Mouse (Mus musculus): ENCODE measurements around the gene Tmem91. TPM values are rescaled to one million over a fixed set of nuclear protein-coding genes. Genes with fewer than 3 reads are reported as not detected.
A peak's percentile ranks its signal among the peaks of the same experiment; 100 is the strongest.

Gene Tmem91
- polyA plus RNA-seq, 1 experiment from 2014 or later = 5.9 TPM

- Histone ChIP-seq H3K36me3 (ENCODE audit: control insufficient read depth, insufficient read depth, low read length) (no peaks in the 10 kb centered on the region), H3K27me3 (ENCODE audit: control insufficient read depth, insufficient read depth, low read length) (no peaks in the 10 kb centered on the region), H3K4me3 (ENCODE audit: low read depth, low read length) (no peak overlapping the region), H3K9me3 (ENCODE audit: control insufficient read depth, low read depth, low read length) (no peaks in the 10 kb centered on the region), H3K9ac (replicated peaks; ENCODE audit: low read depth, low read length) (no peak overlapping the region), H3K27ac (ENCODE audit: low read length) (no peak overlapping the region), H3K4me1 (ENCODE audit: control insufficient read depth, insufficient read depth, low read length) (peaks cover 24% of the 10 kb centered on the region; the same call in 1 of the 2 replicates), H3K4me2 (replicated peaks; ENCODE audit: low read depth, low read length) (peak overlapping the region; percentile 31)
- ATAC-seq (ENCODE audit: insufficient number of reproducible peaks, insufficient read depth, low FRiP score, low read depth) = peak; percentile 39; the same call in 1 of the 2 replicates
- 13% methylated on average over 33 of the region's 37 CpGs for WGBS
Observed at GRCm38 (mm10) chr7:25704716-25705364, 29.9 kb upstream of the Tmem91 start.

- no peak overlapping the region for H3K27ac ChIP-seq (ENCODE audit: low read length)
- H3K36me3 ChIP-seq (ENCODE audit: control insufficient read depth, insufficient read depth, low read length) = no peaks in the 10 kb centered on the region
- no peak for ATAC-seq (ENCODE audit: insufficient number of reproducible peaks, insufficient read depth, low FRiP score, low read depth)
- H3K9ac ChIP-seq (replicated peaks; ENCODE audit: low read depth, low read length) = no peak overlapping the region
- 36% methylated on average over 10 of the region's 10 CpGs for WGBS
- no peak overlapping the region for H3K4me3 ChIP-seq (ENCODE audit: low read depth, low read length)
- H3K4me2 ChIP-seq (replicated peaks; ENCODE audit: low read depth, low read length) = no peak overlapping the region
- H3K4me1 ChIP-seq (ENCODE audit: control insufficient read depth, insufficient read depth, low read length) = peaks cover 21% of the 10 kb centered on the region; the same call in 1 of the 2 replicates
- no peaks in the 10 kb centered on the region for H3K27me3 ChIP-seq (ENCODE audit: control insufficient read depth, insufficient read depth, low read length)
- no peaks in the 10 kb centered on the region for H3K9me3 ChIP-seq (ENCODE audit: control insufficient read depth, low read depth, low read length)
Observed at GRCm38 (mm10) chr7:25703793-25704494, 29.0 kb upstream of the Tmem91 start.

- no peak overlapping the region for H3K4me3 ChIP-seq (ENCODE audit: low read depth, low read length)
- no peaks in the 10 kb centered on the region for H3K27me3 ChIP-seq (ENCODE audit: control insufficient read depth, insufficient read depth, low read length)
- H3K9ac ChIP-seq (replicated peaks; ENCODE audit: low read depth, low read length) = no peak overlapping the region
- ATAC-seq (ENCODE audit: insufficient number of reproducible peaks, insufficient read depth, low FRiP score, low read depth) = no peak
- no peaks in the 10 kb centered on the region for H3K9me3 ChIP-seq (ENCODE audit: control insufficient read depth, low read depth, low read length)
- WGBS = 96% methylated on average over 2 of the region's 2 CpGs
- H3K36me3 ChIP-seq (ENCODE audit: control insufficient read depth, insufficient read depth, low read length) = no peaks in the 10 kb centered on the region
- no peak overlapping the region for H3K4me2 ChIP-seq (replicated peaks; ENCODE audit: low read depth, low read length)
- H3K4me1 ChIP-seq (ENCODE audit: control insufficient read depth, insufficient read depth, low read length) = peaks cover 15% of the 10 kb centered on the region; the same call in 1 of the 2 replicates
- no peak overlapping the region for H3K27ac ChIP-seq (ENCODE audit: low read length)
Observed at GRCm38 (mm10) chr7:25702350-25702749, 27.4 kb upstream of the Tmem91 start.

- no peak overlapping the region for H3K27ac ChIP-seq (ENCODE audit: low read length)
- H3K9me3 ChIP-seq (ENCODE audit: control insufficient read depth, low read depth, low read length) = no peaks in the 10 kb centered on the region
- ATAC-seq (ENCODE audit: insufficient number of reproducible peaks, insufficient read depth, low FRiP score, low read depth) = no peak
- H3K9ac ChIP-seq (replicated peaks; ENCODE audit: low read depth, low read length) = no peak overlapping the region
- H3K27me3 ChIP-seq (ENCODE audit: control insufficient read depth, insufficient read depth, low read length) = no peaks in the 10 kb centered on the region
- no peak overlapping the region for H3K4me3 ChIP-seq (ENCODE audit: low read depth, low read length)
- 0 out of 2 replicates have a peak, but pooled peaks cover under 1% of the 10 kb centered on the region for H3K4me1 ChIP-seq (ENCODE audit: control insufficient read depth, insufficient read depth, low read length)
- H3K36me3 ChIP-seq (ENCODE audit: control insufficient read depth, insufficient read depth, low read length) = no peaks in the 10 kb centered on the region
- H3K4me2 ChIP-seq (replicated peaks; ENCODE audit: low read depth, low read length) = no peak overlapping the region
- WGBS = 77% methylated on average over 12 of the region's 12 CpGs
Observed at GRCm38 (mm10) chr7:25700732-25701131, 25.8 kb upstream of the Tmem91 start.

DNA sequence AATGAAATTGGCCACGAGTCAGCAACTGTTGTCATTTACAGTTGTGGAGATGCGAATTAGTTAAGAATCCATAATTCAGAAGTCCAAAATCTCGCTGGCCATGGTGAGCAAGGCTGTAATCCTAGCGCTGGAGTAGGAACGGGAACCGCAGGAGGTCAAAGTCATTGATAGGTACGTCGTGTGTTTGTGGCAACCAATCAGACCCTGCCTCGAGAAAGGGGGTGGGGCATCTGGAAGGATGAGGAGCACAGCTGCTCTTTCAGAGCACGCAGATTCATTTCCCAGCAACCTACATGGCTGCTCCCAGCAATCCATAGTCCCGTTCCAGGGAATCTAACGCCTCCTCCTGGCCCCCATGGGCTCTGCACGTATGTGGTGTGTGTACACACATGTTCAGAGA, 24.9 kb upstream of the Tmem91 start:
- Histone ChIP-seq H3K4me3 (ENCODE audit: low read depth, low read length) (no peak overlapping the region), H3K4me2 (replicated peaks; ENCODE audit: low read depth, low read length) (no peak overlapping the region), H3K4me1 (ENCODE audit: control insufficient read depth, insufficient read depth, low read length) (no peaks in the 10 kb centered on the region), H3K36me3 (ENCODE audit: control insufficient read depth, insufficient read depth, low read length) (no peaks in the 10 kb centered on the region), H3K9ac (replicated peaks; ENCODE audit: low read depth, low read length) (no peak overlapping the region), H3K27ac (ENCODE audit: low read length) (no peak overlapping the region), H3K27me3 (ENCODE audit: control insufficient read depth, insufficient read depth, low read length) (no peaks in the 10 kb centered on the region), H3K9me3 (ENCODE audit: control insufficient read depth, low read depth, low read length) (no peaks in the 10 kb centered on the region)
- no peak for ATAC-seq (ENCODE audit: insufficient number of reproducible peaks, insufficient read depth, low FRiP score, low read depth)
- WGBS = 55% methylated on average over 13 of the region's 13 CpGs

DNA sequence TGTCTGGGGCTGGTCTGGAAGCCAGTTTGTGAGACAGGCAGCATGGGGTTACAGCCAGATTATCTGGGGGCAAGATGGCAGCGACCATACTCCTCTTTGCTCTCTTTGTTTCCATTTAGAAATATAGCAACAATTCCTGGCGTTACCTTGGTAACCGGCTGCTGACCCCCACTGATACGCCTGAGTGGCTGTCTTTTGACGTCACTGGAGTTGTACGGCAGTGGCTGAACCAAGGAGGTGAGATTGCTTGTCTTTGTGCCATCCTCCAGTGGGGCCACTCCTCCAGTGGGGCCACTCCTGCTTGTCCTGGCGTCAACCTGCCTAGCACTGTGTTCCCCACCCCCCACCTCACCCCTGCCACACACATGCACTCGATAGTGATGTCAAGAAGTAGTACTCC, 19.1 kb upstream of the Tmem91 start:
- H3K27ac ChIP-seq (ENCODE audit: low read length) = no peak overlapping the region
- no peak for ATAC-seq (ENCODE audit: insufficient number of reproducible peaks, insufficient read depth, low FRiP score, low read depth)
- no peak overlapping the region for H3K9ac ChIP-seq (replicated peaks; ENCODE audit: low read depth, low read length)
- no peak overlapping the region for H3K4me2 ChIP-seq (replicated peaks; ENCODE audit: low read depth, low read length)
- H3K27me3 ChIP-seq (ENCODE audit: control insufficient read depth, insufficient read depth, low read length) = no peaks in the 10 kb centered on the region
- WGBS = 65% methylated on average over 8 of the region's 8 CpGs
- H3K9me3 ChIP-seq (ENCODE audit: control insufficient read depth, low read depth, low read length) = no peaks in the 10 kb centered on the region
- H3K4me1 ChIP-seq (ENCODE audit: control insufficient read depth, insufficient read depth, low read length) = 0 out of 2 replicates have a peak, but pooled peaks cover 3% of the 10 kb centered on the region
- H3K4me3 ChIP-seq (ENCODE audit: low read depth, low read length) = no peak overlapping the region
- no peaks in the 10 kb centered on the region for H3K36me3 ChIP-seq (ENCODE audit: control insufficient read depth, insufficient read depth, low read length)

DNA sequence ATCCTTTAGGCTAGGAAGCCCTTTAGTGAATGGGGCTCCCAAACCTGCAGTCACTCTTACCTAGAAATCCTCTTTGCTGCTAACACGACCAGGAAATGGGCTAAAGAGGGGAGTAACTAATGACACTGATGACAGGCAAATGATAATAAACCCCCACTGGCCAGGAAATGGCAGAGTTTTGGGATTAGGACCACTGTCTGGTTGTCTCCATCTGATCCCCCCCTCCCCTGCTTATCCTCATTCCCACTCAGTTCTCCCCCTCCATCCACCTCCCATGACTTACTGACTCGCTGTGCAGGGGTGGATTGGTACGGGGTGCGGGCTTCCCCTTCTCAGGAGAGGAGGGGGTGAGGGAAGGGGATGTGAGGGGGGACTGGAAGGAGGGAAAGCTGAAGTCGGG, 15.1 kb upstream of the Tmem91 start:
- Histone ChIP-seq H3K9ac (replicated peaks; ENCODE audit: low read depth, low read length) (no peak overlapping the region), H3K27ac (ENCODE audit: low read length) (no peak overlapping the region)
- 46% methylated on average over 5 of the region's 5 CpGs for WGBS

GRCm38 (mm10) chr7:25689603-25690021, 14.6 kb upstream of the Tmem91 start:
- Histone ChIP-seq H3K9me3 (ENCODE audit: control insufficient read depth, low read depth, low read length) (no peaks in the 10 kb centered on the region), H3K4me3 (ENCODE audit: low read depth, low read length) (peak overlapping the region; percentile 70), H3K4me2 (replicated peaks; ENCODE audit: low read depth, low read length) (peak overlapping the region; percentile 97), H3K9ac (replicated peaks; ENCODE audit: low read depth, low read length) (peak overlapping the region; percentile 34; the same call in 1 of the 2 replicates), H3K27ac (ENCODE audit: low read length) (no peak overlapping the region), H3K36me3 (ENCODE audit: control insufficient read depth, insufficient read depth, low read length) (no peaks in the 10 kb centered on the region), H3K27me3 (ENCODE audit: control insufficient read depth, insufficient read depth, low read length) (no peaks in the 10 kb centered on the region; the same call in 1 of the 2 replicates), H3K4me1 (ENCODE audit: control insufficient read depth, insufficient read depth, low read length) (peaks cover 20% of the 10 kb centered on the region; the same call in 1 of the 2 replicates)
- no peak for ATAC-seq (ENCODE audit: insufficient number of reproducible peaks, insufficient read depth, low FRiP score, low read depth)
- WGBS = 8% methylated on average over 12 of the region's 12 CpGs

More for the DNA sequence above, 15.1 kb upstream of the Tmem91 start:
- Histone ChIP-seq H3K36me3 (ENCODE audit: control insufficient read depth, insufficient read depth, low read length) (no peaks in the 10 kb centered on the region), H3K9me3 (ENCODE audit: control insufficient read depth, low read depth, low read length) (no peaks in the 10 kb centered on the region), H3K4me2 (replicated peaks; ENCODE audit: low read depth, low read length) (peak overlapping the region; percentile 97; the same call in 1 of the 2 replicates), H3K4me3 (ENCODE audit: low read depth, low read length) (no peak overlapping the region), H3K4me1 (ENCODE audit: control insufficient read depth, insufficient read depth, low read length) (peaks cover 20% of the 10 kb centered on the region; the same call in 1 of the 2 replicates), H3K27me3 (ENCODE audit: control insufficient read depth, insufficient read depth, low read length) (no peaks in the 10 kb centered on the region; the same call in 1 of the 2 replicates)
- ATAC-seq (ENCODE audit: insufficient number of reproducible peaks, insufficient read depth, low FRiP score, low read depth) = no peak

Data from stomach, embryonic 14.5 days (tissue).